Mouse (Mus musculus) right cerebral cortex, postnatal 10 days (tissue): ENCODE measurements around the gene Arhgap15.
A peak's percentile ranks its signal among the peaks of the same experiment; 100 is the strongest.

Experiments used
- DNase-seq, 2 experiments: peaks; one replicate each; pipeline ENCODE4 v3.0.0; 2021; ENCODE audit warnings: low spot score in 2 of 2

Gene Arhgap15

GRCm38 (mm10) chr2:44029035-44029715 is 280.6 kb downstream of the Arhgap15 start:
- peak in 1 of 2 experiments; percentile 61 for DNase-seq

- DNase-seq = no peak
Measured at GRCm38 (mm10) chr2:44029865-44030264, 281.2 kb downstream of the Arhgap15 start.

GRCm38 (mm10) chr2:44039522-44040203 is 291.0 kb downstream of the Arhgap15 start:
- no peak for DNase-seq

GRCm38 (mm10) chr2:44044088-44044487 is 295.5 kb downstream of the Arhgap15 start:
- DNase-seq = no peak

- no peak for DNase-seq
Measured at GRCm38 (mm10) chr2:44044634-44045033, 296.0 kb downstream of the Arhgap15 start.

- DNase-seq = no peak
Measured at GRCm38 (mm10) chr2:44045231-44045630, 296.6 kb downstream of the Arhgap15 start.

- no peak for DNase-seq
Measured at GRCm38 (mm10) chr2:44060306-44060705, 311.7 kb downstream of the Arhgap15 start.

- peak in 1 of 2 experiments; percentile 44 for DNase-seq
Measured at GRCm38 (mm10) chr2:44060716-44061115, 312.1 kb downstream of the Arhgap15 start.

- no peak for DNase-seq
Measured at GRCm38 (mm10) chr2:44065067-44065466, 316.4 kb downstream of the Arhgap15 start.

- no peak for DNase-seq
Measured at GRCm38 (mm10) chr2:44068151-44068840, 319.7 kb downstream of the Arhgap15 start.

- peak; percentile 26 to 31 for DNase-seq
Measured at GRCm38 (mm10) chr2:44068906-44069305, 320.3 kb downstream of the Arhgap15 start.

GRCm38 (mm10) chr2:44076570-44076969 is 327.9 kb downstream of the Arhgap15 start:
- DNase-seq = no peak

GRCm38 (mm10) chr2:44080530-44080929 is 331.9 kb downstream of the Arhgap15 start:
- DNase-seq = no peak

- DNase-seq = no peak
Measured at GRCm38 (mm10) chr2:44081241-44081640, 332.6 kb downstream of the Arhgap15 start.

GRCm38 (mm10) chr2:44084471-44084870 is 335.8 kb downstream of the Arhgap15 start:
- DNase-seq = no peak

- no peak for DNase-seq
Measured at GRCm38 (mm10) chr2:44086403-44087056, 337.9 kb downstream of the Arhgap15 start.

GRCm38 (mm10) chr2:44098552-44098951 is 349.9 kb downstream of the Arhgap15 start:
- DNase-seq = no peak

GRCm38 (mm10) chr2:44102351-44102750 is 353.7 kb downstream of the Arhgap15 start:
- no peak for DNase-seq

GRCm38 (mm10) chr2:44103321-44103720 is 354.7 kb downstream of the Arhgap15 start:
- no peak for DNase-seq

GRCm38 (mm10) chr2:44103742-44104141 is 355.1 kb downstream of the Arhgap15 start:
- no peak for DNase-seq

- peak; percentile 55 to 70 for DNase-seq
Measured at GRCm38 (mm10) chr2:44104282-44105197, 355.9 kb downstream of the Arhgap15 start.
